8 mouse cellular contexts compared by ENCODE assay signal in genomic region chr9:121984465-121985461, GRCm38 (mm10). TPM values are rescaled to one million over a fixed set of nuclear protein-coding genes. Genes with fewer than 3 reads are reported as not detected.
A peak's percentile ranks its signal among the peaks of the same experiment; 100 is the strongest.
DNase-seq lines count a peak whose midpoint lies in the region; ATAC-seq and TF ChIP-seq lines count a peak whose summit lies in the region.

No protein-coding gene starts in this region.

- H3K36me3 ChIP-seq in hindbrain, embryonic 13.5 days, result peaks cover 19% of the 10 kb centered on the region

- peak; percentile 78 for DNase-seq in R1 (ENCODE audit: low read depth, low spot score)
- DNase-seq in cerebellum, adult 2 months, result peak; percentile 63 to 83
- DNase-seq in forelimb bud, embryonic 11.5 days (ENCODE audit: low read depth, low spot score), result peak; percentile 72
- DNase-seq in left cerebral cortex, adult 11 months (ENCODE audit: low spot score), result peak; percentile 70
- peak; percentile 43 for DNase-seq in right cerebral cortex, postnatal 25 days

- H3K27me3 ChIP-seq in cerebellum, adult 2 months (ENCODE audit: control insufficient read depth, insufficient read depth, low read length), result no peaks in the 10 kb centered on the region
- H3K27me3 ChIP-seq in hindbrain, embryonic 13.5 days, result no peaks in the 10 kb centered on the region

- no peak overlapping the region for H3K4me2 ChIP-seq in hindbrain, embryonic 13.5 days

- 59% methylated on average over 15 of the region's 15 CpGs for WGBS in cerebellum, adult 2 months
- WGBS in hindbrain, embryonic 13.5 days, result 75% methylated on average over 15 of the region's 15 CpGs

- TF ChIP-seq POLR2A in cerebellum, adult 2 months (IDR thresholded peaks at IDR 0.05; ENCODE audit: borderline replicate concordance, insufficient read depth, low read length), result no peak

- ATAC-seq in hindbrain, embryonic 13.5 days (ENCODE audit: low FRiP score), result 0 out of 2 replicates have a peak, but pooled peaks have one; percentile 37
- ATAC-seq in megakaryocyte-erythroid progenitor cell, adult 5-6 weeks (replicated peaks; ENCODE audit: low FRiP score, low TSS enrichment, poor library complexity, severe bottlenecking), result peak; percentile 69
- no peak for ATAC-seq in activated CD4-positive, CD25-positive, alpha-beta regulatory T cell, adult 4 months

- peaks cover 29% of the 10 kb centered on the region for H3K4me1 ChIP-seq in cerebellum, adult 2 months (ENCODE audit: control insufficient read depth, insufficient read depth, low read length)
- peaks cover 14% of the 10 kb centered on the region for H3K4me1 ChIP-seq in hindbrain, embryonic 13.5 days (replicated peaks)

- no peak overlapping the region for H3K27ac ChIP-seq in cerebellum, adult 2 months (ENCODE audit: insufficient read depth, low read length)
- H3K27ac ChIP-seq in hindbrain, embryonic 13.5 days, result no peak overlapping the region

- peak; percentile 99 for TF ChIP-seq CTCF in cerebellum, adult 2 months (IDR thresholded peaks at IDR 0.05; ENCODE audit: borderline replicate concordance, insufficient read depth, low read depth, low read length)

- peak overlapping the region; percentile 43; the same call in 1 of the 2 replicates for H3K9ac ChIP-seq in hindbrain, embryonic 13.5 days

- H3K4me3 ChIP-seq in cerebellum, adult 2 months (replicated peaks; ENCODE audit: insufficient read depth, low read depth, low read length), result no peak overlapping the region
- no peak overlapping the region for H3K4me3 ChIP-seq in hindbrain, embryonic 13.5 days

- no peaks in the 10 kb centered on the region for H3K9me3 ChIP-seq in hindbrain, embryonic 13.5 days

RNA-seq across cellular contexts. Expression of gene Pomgnt2, which starts 12.1 kb away (rescaled TPM):
- polyA plus RNA-seq in cerebellum, adult 2 months (2012; rRNA removed), result 41.0 and 43.5 TPM in 2 replicates
- 23.4 and 25.2 TPM in 2 replicates for polyA plus RNA-seq in hindbrain, embryonic 13.5 days (2015; fragmentation: Nextera tagmentation; extraction: Ambion mirVana)
- 2.2 and 2.6 TPM in 2 replicates for total RNA-seq in megakaryocyte-erythroid progenitor cell, adult 5-6 weeks (2014; fragmentation: Nextera tagmentation)
- total RNA-seq in megakaryocyte-erythroid progenitor cell, adult 5-6 weeks (2017), result 3.8 and 4.3 TPM in 2 replicates
- not detected for polyA plus RNA-seq in activated CD4-positive, CD25-positive, alpha-beta regulatory T cell, adult 4 months (2017; shearing (Covaris generic))

RNA-seq across cellular contexts. Expression of gene Fam198a, which starts 34.0 kb away (rescaled TPM):
- 3.1 and 3.2 TPM in 2 replicates for polyA plus RNA-seq in cerebellum, adult 2 months (2012; rRNA removed)
- polyA plus RNA-seq in hindbrain, embryonic 13.5 days (2015; fragmentation: Nextera tagmentation; extraction: Ambion mirVana), result 2.1 and 2.5 TPM in 2 replicates
- not detected in 2 replicates for total RNA-seq in megakaryocyte-erythroid progenitor cell, adult 5-6 weeks (2014; fragmentation: Nextera tagmentation)
- 1.3 TPM in 1 of 2 replicates, not detected in the other for total RNA-seq in megakaryocyte-erythroid progenitor cell, adult 5-6 weeks (2017)
- not detected for polyA plus RNA-seq in activated CD4-positive, CD25-positive, alpha-beta regulatory T cell, adult 4 months (2017; shearing (Covaris generic))

Comparison
In these comparisons a context has a peak if more than half of its experiments do, and no peak if none do; other contexts are left out.
1. RNA of gene Pomgnt2, which starts 12.1 kb away (polyA plus RNA-seq): 41.0 to 43.5 TPM in cerebellum, adult 2 months and 23.4 to 25.2 TPM in hindbrain, embryonic 13.5 days; not detected in activated CD4-positive, CD25-positive, alpha-beta regulatory T cell, adult 4 months; every median in the first group is over 10 times any median in the second.
2. Peak in every context shown above with its lines, with median percentiles within 50 percentile points of each other: DNase-seq.